Mouse (Mus musculus) adrenal gland (tissue): Measurements from ENCODE around the gene 1700003E16Rik.

Experiments used
- intact Hi-C: fragments of 180-260 bp; cut with DNase I; formaldehyde crosslinking; loops from one replicate; pipeline ENCODE4 v1.15.1; 2025
- long read RNA-seq, 2 experiments: library from polyadenylated mRNA; unstranded; transcript quantifications; one replicate each; pipeline ENCODE4 v2.0.0; 2020; ENCODE audit warnings: borderline replicate concordance in 1 of 2; ENCODE audit not compliant: insufficient replicate concordance in 1 of 2

1700003E16Rik gene
- long read RNA-seq, experiment 1, partial matches to known transcripts = 0 of 1 reads
- long read RNA-seq, experiment 1, other reads (novel, unspliced or antisense) = 0 of 1 reads
- long read RNA-seq, experiment 2, partial matches to known transcripts = 0 of 1 reads
- long read RNA-seq, experiment 2, other reads (novel, unspliced or antisense) = 1 of 1 reads

DNA sequence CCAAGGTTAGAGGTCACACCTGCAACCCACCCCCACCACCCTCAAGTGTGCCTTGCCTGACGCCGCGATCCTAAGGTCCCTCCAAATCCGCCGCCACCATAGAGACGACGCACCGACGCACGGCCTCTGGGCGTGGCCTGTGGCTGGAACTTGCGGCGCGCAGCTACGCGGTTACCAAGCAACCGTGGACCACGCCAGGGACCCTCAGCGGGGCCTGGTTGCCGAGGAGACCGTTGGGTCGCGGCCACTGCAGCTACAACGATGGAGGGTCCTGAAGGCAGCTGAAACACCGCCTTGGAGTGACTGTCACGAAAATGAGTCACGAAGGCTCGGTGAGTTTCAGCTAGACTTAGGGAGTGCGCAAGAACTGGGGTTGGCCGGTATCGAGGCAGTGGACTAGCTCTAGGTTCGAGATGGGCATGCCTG lies at the start of gene 1700003E16Rik, which contains the start of gene Wdr54:
Gene 1700003E16Rik, plus strand, starts transcription at position 146 of the 426 bp plus-strand sequence.
Gene Wdr54, minus strand, starts transcription at position 139 of the 426 bp plus-strand sequence.
- intact Hi-C loops = loop anchor here (5.0 kb wide), 1 partner anchor 34 kb away; the partner anchor contains the start of gene Wbp1

DNA sequence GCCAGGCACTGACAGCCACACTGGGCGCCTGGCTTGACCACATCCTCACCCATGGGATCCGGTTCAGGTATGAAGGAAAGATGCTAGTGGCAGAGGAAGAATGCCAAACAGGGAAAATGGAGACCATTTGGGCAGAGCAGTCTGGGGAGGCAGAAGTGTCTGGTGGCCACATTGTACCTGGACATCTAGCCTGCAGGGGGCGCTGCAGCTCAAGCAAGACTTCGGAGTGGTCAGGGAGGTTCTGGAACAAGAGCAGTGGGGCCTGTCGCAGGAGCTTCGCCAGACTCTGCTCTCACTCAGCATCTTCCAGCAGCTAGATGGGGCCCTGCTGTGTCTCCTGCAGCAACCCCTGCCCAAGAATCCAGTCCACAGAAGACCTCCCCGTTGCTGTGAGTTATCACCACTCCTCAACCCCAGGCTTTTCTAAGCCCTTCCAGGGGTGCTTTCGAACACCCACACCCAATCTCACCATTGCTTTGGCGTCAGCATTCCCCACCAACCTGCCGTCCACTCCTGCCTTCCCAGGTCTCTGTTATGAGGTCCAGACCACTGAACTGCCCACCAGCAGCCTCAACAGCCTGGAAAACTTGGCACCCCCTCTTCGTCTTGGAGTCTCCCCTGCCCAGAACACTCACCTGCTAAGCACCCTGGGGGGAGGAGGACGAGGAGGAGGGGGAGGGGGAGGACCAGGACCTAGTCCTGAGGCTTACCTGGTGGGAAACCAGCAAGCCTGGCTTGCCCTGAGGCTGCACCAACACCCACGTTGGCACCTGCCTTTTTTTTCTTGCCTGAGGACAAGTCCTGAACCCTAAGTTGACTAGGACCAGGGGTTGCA lies 48.4 kb upstream of the 1700003E16Rik start:
- intact Hi-C loops = no loop called here

DNA sequence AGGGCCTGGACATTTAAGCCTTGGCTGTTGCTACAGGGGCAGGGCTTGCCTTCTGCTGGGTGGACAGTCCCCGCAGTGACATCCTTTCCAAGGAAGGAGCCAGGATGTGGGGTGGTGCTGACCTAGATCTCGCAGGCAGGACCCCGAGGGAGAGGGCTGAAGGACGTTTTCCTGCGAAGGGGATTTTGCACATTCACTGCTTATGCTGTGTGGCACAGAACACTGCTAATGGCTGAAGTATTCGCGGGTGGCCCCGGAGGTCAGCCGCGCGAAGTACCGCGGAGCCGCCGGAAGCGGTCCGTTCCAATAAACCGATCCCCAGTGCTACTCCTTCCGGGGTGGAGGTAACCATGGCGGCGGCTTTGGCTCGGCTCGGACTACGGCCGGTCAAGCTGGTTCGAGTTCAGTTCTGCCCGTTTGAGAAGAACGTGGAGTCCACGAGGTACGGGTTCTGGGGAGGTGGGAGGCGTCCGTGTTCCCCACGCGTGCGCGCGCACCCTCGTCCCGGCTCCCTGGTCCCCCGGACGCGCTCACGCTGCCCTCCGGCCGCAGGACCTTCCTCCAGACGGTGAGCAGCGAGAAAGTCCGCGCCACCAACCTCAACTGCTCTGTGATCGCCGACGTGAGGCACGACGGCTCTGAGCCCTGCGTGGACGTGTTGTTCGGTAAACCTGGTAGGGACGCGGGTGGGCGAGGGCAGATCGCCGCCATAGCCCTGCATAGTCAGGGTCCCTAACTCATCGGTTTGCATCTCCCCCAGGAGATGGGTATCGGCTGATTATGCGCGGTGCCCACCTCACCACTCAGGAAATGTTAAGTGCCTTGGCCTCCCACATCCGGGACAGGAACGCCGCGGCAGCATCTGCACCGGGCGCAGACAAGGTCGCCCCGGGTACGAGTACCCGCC lies 47.2 kb upstream of the 1700003E16Rik start, which contains the start of gene Mrpl53:
Gene Mrpl53, plus strand, starts transcription at position 279 of the 907 bp plus-strand sequence.
- intact Hi-C loops = no loop called here

DNA sequence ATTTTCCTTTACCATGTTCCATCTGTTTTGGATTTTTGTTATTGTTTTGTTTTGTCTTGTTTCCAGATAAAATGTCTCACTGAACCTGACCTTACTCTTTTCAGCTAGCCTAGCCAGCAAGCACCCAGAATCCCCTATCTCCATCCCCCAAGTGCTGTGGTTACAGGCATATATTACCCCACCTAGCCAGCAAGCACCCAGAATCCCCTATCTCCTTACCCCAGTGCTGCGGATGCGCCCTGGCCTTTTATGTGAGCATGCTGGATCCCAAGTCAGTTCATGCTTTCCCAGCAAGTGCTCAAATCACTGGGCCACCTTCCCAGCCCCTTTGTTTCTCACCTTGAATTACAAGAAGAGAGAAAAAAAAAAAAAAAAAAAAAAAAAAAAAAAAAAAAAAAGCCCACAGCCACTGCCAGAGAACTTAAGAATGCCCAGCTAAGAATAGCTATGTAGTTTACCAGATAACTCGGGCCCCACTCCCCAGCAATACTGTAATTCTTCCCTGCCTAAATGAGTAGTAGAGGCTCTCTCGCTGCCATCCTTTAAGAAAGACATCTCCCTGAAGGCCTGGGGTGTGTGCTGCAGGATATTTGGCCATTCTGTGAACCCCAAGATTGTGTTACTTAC lies 44.6 kb upstream of the 1700003E16Rik start:
- intact Hi-C loops = loop anchor here (5.0 kb wide), 1 partner anchor 34 kb away; the partner anchor contains the start of gene Pcgf1

DNA sequence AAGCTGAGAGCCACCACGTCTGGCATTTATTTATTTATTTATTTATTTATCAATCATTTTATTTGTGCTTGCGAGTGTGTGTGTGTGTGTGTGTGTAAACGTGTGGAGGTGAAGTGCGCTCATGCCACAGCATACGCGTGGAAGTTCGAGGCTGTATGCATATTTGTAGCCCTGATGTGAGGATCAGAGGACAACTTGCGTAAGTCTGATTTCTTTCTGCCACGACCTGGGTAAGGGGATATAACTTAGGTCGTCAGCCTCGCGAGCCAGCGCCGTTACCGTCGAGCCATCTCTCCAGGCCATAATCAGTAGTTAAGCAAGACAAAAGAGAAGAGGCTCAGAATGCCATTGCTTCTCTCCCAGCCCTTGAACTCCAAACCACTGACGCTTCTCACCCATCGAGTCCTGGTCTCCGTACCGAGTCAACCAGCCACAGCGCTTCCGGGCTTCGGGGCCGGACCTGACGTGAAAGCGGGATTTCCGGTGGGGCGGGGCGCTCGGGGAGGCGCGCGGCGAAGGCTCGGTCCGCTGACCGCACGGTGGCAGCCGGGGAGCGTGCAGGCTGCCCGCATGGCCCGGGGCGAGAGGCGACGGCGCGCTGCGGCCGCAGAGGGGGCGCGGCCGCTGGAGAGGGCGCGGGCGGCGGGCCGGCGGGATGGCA lies 41.1 kb upstream of the 1700003E16Rik start, which contains the start of gene Mogs:
Gene Mogs, plus strand, starts transcription at position 486 of the 661 bp plus-strand sequence.
- intact Hi-C loops = no loop called here

DNA sequence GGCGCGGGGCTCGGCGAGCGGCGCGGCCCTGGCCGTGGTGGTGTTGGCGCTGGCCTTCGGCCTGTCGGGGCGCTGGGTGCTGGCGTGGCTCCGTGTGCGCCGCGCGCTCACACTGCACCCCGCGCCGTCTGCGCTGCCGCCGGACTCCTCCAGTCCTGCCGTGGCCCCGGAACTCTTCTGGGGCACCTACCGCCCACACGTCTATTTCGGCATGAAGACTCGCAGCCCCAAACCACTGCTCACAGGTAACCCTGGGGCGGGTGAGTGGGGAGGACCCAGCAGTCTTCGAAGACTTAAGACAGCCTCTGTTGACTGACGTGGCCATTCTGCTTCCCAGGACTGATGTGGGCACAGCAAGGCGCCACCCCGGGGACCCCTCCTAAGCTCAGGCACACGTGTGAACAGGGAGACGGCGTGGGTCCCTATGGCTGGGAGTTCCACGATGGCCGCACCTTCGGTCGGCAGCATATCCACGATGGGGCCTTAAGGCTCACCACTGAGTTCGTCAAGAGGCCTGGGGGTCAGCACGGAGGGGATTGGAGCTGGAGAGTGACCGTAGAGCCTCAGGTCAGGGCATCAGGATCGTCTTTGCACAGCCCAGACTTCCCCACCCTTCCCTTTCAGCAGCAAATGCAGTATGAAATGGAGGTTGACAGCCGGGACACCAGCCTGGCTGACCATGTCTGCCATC lies 40.4 kb upstream of the 1700003E16Rik start:
- intact Hi-C loops = no loop called here

DNA sequence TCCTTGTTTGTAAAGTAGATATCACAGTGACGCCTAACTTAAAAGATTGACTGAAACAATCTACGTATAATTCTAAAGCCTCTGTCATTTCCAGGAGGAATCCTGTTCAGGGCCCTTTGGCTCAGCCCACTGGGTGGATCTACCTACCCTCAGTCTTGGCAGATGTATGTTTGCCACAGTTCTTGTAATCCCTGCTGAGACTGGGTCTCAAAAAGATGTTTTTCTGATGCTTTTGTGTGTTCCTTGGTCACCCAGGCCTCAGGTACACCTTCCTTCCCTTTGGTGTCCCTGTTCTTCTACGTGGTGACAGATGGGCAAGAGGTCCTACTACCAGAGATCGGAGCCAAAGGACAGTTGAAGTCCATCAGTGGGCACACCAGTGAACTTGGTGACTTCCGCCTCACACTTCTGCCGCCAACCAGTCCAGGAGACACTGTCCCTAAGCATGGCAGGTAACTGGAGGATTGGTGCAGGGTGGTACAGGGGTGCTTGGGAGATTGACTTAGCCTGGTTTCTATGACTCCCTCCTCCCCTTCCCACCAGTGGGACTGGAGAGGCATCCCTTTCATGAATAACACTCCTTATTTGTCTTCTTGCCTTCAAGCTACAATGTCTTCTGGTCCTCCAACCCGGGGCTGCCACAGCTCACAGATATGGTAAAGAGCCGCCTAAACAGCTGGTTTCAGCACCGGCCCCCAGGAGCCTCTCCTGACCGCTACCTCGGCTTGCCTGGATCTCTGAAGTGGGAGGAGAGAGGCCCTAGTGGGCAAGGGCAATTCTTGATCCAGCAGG lies 39.6 kb upstream of the 1700003E16Rik start:
- intact Hi-C loops = no loop called here

DNA sequence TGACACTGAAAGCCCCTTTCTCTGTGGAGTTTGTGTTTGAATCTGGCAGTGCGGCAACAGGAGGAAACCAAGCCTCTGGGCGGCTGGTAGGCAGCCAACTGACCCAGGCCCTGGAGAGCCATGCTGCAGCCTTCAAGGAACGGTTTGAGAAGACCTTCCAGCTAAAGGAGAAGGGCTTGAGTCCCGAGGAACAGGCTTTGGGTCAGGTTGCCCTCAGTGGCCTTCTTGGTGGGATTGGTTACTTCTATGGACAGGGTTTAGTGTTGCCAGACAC lies 39.1 kb upstream of the 1700003E16Rik start:
- intact Hi-C loops = no loop called here

DNA sequence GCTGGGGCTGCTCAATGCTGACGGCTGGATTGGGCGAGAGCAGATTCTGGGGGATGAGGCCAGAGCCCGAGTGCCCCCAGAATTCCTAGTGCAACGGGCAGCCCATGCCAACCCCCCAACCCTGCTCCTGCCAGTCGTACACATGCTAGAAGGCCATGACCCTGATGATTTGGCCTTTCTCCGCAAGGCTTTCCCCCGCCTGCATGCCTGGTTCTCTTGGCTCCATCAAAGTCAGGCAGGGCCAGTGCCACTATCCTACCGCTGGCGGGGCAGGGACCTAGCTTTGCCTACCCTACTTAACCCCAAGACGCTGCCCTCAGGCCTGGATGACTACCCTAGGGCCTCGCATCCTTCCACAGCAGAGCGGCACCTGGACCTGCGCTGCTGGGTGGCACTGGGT lies 38.6 kb upstream of the 1700003E16Rik start:
- intact Hi-C loops = no loop called here

DNA sequence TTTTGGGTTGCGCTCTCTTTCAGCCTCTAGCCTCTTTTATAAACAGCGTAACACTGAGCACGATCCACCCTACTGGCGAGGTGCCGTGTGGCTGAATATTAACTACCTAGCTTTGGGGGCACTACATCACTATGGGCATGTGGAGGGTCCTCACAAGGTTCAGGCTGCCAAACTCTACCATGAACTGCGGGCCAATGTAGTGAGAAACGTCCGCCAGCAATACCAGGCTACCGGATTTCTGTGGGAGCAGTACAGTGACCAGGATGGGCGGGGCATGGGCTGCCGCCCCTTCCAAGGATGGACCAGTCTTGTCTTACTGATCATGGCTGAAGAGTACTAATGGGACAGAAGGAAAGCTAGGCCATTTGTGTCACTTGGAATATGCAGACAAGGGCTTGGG lies 37.8 kb upstream of the 1700003E16Rik start:
- intact Hi-C loops = no loop called here

DNA sequence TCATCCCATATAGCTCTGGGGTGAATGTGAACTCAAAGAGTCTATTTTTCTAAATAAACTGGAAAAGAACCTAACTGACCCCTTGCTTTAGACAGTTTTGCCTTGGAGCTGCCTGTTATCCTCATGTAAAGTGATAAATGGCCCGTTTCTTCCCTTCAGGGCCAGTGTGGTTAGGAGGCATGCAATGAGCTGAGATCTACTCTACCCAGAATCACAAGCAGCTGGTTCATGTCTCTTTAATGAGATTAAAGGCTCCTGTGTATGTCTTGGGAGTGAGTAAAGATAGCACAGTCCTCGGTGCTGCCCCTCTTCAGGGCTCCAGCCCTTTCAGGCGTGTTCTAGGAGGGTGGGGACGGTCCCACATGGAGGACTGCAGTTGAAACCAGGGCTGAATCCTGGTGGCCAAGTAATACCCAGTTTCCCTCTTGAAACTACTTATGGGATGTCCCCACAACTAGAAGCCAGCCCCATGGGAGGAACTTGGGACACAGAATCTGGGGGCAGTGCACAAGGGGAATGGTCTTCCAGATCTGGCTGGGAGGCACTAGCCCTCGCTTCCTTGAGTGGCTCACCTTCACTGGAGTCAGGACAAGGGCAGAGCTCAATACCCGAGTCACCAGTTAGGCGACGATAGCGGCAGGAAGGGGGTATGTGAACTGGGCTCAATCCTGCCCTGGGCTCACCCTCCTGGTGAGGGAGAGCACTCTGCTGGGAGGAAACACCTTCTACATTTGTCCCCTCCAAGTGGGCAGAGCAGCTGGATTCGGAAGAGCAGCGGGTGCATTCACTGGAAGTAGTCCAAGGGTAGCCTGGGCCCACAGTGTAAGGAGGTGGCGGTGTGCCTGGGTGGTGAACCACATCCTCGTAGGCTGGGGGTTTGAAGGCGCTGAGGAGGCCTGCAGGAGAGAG lies 37.1 kb upstream of the 1700003E16Rik start:
- intact Hi-C loops = no loop called here

DNA sequence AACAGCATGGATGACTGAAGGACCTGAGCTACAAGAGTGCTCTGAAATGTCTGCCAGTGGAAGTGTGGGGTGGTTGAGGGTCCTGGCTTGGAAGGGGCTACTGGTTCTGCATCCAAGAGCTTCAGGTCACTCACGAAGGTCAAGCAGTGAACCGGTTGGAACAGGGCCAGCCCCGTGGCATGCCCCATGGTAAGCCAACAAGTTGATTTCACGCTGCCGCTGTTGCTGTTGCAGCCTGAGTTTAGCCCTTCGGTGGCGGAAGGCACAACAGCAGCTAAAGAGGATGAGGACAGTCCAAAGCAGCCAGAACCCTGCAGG lies 36.5 kb upstream of the 1700003E16Rik start:
- intact Hi-C loops = loop anchor here (5.0 kb wide), 1 partner anchor 38 kb away; the partner anchor contains the start of genes 1700003E16Rik and Wdr54

DNA sequence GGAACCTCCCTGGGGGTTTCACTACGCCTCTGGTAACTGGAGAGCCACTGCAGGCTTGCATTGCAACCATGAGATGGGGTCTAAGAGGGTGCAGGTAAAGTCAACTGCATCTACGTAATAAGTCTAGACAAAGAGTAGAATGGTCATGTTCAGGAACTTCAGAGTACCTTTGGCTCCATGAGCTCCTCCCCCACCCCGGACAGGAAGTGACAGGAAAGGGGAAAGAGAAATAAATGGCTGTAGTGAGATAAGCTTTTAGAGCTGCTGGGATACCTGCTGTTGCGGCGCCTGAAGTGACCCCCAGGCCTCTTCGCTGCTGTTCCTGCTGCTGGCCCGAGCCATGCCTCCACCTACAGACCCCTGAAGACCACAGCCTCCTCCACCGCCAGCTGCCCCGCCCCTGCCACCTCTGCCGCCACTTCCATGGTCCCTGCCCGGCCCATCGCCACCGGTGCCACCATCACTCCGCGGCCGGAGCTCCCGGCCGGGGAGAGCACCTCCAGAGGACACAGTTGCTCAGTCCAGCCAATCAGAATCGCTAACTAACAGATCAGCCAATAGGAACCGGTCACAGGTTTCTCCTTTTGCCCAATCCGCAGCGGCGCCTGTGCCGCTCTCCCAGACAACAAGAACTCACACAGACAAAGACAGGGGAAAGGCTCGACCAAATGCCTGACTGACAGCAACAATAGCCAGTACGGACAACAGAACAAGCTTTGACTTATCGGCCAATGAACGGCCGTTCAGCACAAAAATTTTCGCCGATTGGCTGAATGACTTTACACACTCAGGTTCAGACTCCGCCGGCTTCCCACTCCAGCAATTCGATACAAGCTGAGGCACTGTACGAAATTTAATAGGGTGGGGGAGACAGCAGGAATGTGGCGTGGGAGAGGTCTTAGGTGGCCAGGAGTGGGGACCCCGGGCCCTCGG lies 35.0 kb upstream of the 1700003E16Rik start, which contains the start of gene Wbp1:
Gene Wbp1, minus strand, starts transcription at position 630 of the 933 bp plus-strand sequence.
- intact Hi-C loops = loop anchor here (5.0 kb wide), 1 partner anchor 36 kb away; the partner anchor contains the start of genes 1700003E16Rik and Wdr54

DNA sequence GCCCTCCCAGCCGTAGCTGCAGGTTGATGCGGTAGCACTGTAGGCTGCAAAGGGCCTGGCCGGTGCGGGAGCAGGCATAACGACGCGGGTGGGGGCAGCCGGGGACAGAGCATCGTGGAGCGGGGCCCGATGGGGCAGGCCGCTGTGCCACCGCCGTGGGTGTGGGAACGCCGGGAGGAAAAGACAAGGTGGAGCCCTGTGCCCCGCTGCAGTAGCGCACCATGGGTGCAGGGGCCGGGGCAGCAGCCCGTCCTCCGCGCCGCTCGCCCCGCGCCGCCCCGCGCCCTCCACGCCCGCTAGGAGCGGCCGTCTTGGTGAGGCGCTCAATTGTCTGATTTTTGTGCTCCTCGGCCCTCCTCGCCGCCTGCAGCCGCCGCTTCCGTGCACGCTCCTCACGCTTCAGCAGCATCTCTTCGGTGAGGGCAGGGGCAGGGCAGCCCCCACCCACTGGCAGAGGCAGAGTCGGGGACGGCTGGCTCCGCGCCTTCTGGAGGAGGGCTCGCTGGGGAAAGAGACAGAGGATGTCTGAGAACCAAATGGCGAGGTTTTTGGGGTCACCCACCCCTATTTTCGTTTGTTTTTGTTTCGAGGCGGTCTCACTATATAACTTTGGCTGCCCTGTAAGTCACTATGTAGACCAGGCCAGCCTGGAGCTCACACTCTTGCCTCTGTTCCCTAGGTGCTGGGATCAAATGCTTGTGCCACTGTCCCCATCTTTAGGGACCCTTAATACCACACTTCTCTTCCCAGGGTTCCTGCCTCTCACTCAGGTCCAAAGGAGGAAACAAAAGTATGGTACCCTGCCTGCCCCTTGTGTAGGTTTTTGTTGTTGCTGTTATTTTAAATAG lies 34.1 kb upstream of the 1700003E16Rik start:
- intact Hi-C loops = loop anchor here (5.0 kb wide), 1 partner anchor 35 kb away; the partner anchor contains the start of genes 1700003E16Rik and Wdr54

DNA sequence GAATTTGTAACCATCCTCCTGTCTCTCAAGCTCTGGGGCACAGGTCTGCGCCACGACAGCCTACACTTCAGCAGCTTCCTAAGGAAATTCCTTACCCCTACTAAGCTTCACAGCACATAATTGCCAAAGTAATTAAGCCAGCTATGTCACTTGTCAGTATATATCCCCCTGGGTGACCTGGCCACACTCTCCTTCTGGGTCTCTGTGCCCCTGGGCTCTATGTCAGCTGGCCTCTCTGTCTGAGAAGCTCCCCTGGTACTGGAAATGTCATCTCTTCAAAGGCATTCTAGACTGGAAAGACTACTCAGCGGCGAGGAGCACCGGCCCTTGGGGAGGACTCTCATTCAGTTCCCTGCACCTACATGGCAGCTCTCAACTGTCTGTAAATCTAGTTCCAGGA lies 33.2 kb upstream of the 1700003E16Rik start:
- intact Hi-C loops = loop anchor here (5.0 kb wide), 1 partner anchor 34 kb away; the partner anchor contains the start of genes 1700003E16Rik and Wdr54
